Mouse (Mus musculus): ENCODE measurements around the gene Trib2. TPM values are rescaled to one million over a fixed set of nuclear protein-coding genes. Genes with fewer than 3 reads are reported as not detected.

The Trib2 gene
- total RNA-seq, 2 experiments from 2014 or later: 43.0 to 49.3 TPM

DNA sequence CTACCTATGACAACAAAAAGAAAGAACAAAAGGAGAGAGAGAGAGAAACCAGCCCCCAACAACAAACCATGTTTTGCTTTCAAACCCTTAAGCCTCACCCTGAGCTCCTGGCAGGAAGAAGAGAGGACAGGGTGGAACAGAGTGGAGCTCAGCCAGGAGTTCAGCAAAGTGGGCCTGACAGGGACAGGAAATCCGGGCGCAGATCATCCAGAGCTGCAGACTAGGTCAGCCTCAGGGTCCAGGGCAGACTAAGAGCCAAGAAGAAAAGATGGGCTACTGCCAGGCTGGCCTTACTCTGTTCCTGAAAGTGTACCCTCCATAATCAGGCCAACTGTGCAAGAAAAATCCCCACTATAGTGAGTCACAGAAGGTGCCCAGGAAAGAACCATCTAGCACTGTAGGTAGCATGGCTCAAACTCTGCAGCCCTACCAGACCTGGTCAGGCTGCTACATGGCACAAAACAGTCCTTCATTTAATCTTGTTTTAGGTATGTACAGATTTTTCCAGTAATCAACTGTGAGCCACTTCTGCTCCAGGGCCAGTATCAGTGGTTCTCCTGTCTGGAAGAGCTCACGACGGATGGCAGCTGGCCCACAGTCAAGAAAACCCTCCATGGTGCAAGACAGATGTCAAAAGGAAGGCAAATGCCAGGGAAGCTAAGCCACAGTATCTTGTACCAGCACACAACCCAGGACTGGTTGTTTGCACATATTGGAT lies 16.4 kb downstream of the Trib2 start:
- no peak overlapping the region for H3K4me3 ChIP-seq
- TF ChIP-seq CTCF (IDR thresholded peaks at IDR 0.05): no peak
- DNase-seq (ENCODE audit: extremely low spot score in 1 of 2, low spot score in 2 of 2): no peak
- intact Hi-C loops (cut with DNase I): no loop called here
- H3K27ac ChIP-seq: peak overlapping the region; percentile 4; the same call in 1 of the 2 replicates

DNA sequence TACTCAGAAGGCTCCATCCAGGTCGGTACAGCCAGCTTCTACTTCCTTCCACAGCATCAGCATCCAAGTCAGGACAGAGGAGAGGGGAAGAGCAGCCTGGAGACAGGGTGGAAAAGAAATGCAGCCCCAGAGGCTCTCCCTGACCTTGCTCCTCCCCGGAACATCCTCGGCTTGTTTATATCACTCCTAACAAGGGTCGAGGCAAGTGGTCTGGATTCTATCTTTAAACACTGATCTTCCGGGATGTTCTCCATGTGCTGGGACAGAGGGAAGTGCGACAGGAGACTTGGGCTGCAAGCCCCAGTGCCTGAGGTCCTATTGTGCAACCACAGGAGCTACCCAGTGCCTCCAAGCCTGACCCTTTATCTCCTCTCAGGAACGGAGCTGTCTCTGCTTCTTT lies 18.7 kb downstream of the Trib2 start:
- intact Hi-C loops (cut with DNase I): no loop called here
- H3K4me3 ChIP-seq: no peak overlapping the region
- DNase-seq (ENCODE audit: extremely low spot score in 1 of 2, low spot score in 2 of 2): no peak
- H3K27ac ChIP-seq: no peak overlapping the region
- TF ChIP-seq CTCF (IDR thresholded peaks at IDR 0.05): no peak

DNA sequence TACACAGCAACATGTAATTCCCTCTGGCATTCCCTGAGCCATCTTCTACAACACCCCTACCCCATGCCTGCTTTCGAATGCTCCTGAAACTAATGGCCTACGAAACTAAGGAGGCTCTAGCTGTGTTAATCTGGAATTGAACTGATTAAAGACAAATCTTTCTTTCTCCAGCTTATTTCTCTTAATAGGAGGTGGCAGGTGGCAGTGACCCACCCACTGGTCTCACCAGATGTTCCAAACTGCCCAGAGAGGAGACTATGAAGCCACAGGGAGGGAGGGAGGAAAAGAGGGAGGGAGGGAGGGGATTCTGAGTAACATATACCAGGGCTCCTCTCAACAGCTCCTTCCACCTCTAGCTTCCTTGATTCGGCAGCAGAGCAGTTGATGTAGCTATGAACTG lies 20.8 kb downstream of the Trib2 start:
- no peak overlapping the region for H3K4me3 ChIP-seq
- intact Hi-C loops (cut with DNase I): no loop called here

DNA sequence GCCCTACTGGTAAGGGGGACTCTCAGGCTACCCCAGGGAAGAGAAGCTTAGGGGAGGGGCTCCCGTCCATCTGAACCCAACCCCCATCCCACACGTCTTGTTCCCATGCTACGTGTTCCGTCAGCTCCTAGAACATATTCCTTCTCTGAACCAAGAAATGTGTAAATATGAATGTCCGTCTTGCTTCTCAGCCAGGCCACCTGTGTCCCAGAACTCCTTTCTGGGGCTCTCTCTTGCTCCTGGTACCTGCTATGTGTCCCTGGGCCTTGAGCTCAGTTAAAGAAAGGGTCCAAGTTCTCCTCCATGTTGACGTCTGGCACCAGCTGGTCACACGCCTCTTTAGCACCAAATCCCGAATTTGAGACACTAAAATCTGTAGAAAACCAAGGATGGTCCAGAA lies 23.4 kb downstream of the Trib2 start:
- H3K4me3 ChIP-seq: no peak overlapping the region
- DNase-seq (ENCODE audit: extremely low spot score in 1 of 2, low spot score in 2 of 2): no peak
- no peak overlapping the region for H3K27ac ChIP-seq
- intact Hi-C loops (cut with DNase I): no loop called here
- TF ChIP-seq CTCF (IDR thresholded peaks at IDR 0.05): no peak

More for the DNA sequence above, 20.8 kb downstream of the Trib2 start:
- DNase-seq (ENCODE audit: extremely low spot score in 1 of 2, low spot score in 2 of 2): no peak
- H3K27ac ChIP-seq: no peak overlapping the region
- TF ChIP-seq CTCF (IDR thresholded peaks at IDR 0.05): no peak

DNA sequence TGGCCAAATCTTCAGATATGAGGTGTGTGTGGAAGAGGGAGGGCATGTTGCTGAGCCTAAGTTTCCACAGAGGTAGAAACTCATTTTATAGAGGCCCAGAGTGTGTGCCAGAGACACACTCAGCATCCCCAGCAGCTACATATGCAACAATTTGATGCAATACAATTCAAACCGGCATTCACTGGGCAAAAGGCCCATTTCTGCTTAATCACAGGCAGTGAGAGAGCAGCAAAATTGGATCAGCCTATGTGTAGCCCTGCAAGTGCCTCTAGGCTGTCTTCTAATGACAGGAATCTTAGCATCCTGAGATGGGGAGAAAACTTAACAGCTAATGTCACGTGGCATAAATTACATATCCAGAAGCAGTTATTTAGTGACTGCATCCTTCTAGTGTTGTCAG lies 26.5 kb downstream of the Trib2 start:
- DNase-seq (ENCODE audit: extremely low spot score in 1 of 2, low spot score in 2 of 2): no peak
- no peak for TF ChIP-seq CTCF (IDR thresholded peaks at IDR 0.05)

DNA sequence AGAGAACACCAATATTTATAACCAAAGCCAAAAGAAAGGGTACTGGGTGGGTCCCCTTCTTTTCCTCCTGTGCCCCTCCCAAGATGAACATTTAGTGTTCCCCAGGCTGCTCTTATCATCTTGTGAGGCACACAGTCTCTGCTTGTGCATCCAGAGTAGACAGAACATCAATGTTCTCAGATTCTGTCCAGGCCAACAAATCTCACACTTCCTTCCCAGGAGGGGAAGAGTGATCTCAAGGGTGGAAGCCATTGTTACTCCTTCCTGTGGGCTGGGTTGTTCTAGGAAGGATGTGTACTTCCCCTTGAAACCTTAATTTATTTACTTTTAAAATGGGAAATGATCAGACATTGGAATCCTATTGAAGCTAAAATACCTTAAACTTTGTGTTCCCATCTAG lies 39.7 kb downstream of the Trib2 start:
- Histone ChIP-seq H3K4me3 (no peak overlapping the region), H3K27ac (no peak overlapping the region)
- DNase-seq (ENCODE audit: extremely low spot score in 1 of 2, low spot score in 2 of 2): no peak
- intact Hi-C loops (cut with DNase I): no loop called here
- no peak for TF ChIP-seq CTCF (IDR thresholded peaks at IDR 0.05)

More for the DNA sequence above, 26.5 kb downstream of the Trib2 start:
- no peak overlapping the region for H3K4me3 ChIP-seq
- intact Hi-C loops (cut with DNase I): no loop called here
- no peak overlapping the region for H3K27ac ChIP-seq

DNA sequence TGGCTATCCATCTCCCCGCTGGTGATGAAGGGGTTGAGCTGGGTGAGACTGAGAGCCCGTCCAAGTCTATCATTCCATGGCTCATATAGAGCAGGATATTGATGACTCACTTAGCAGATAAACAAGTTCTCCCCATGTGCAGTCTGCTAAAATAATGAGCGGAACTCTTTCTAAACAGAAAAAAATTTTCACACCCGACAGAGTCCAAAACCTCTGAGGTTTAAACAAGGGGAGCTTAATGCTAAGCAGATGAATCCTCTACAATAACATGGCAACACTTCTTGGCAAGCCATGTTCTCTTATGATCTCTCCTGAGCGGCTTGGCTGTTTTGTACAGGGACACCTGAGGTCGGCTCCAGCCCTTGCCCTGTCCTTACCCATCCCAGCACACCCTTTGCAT lies 45.0 kb downstream of the Trib2 start:
- intact Hi-C loops (cut with DNase I): no loop called here
- no peak for TF ChIP-seq CTCF (IDR thresholded peaks at IDR 0.05)
- Histone ChIP-seq H3K4me3 (no peak overlapping the region), H3K27ac (no peak overlapping the region)
- DNase-seq (ENCODE audit: extremely low spot score in 1 of 2, low spot score in 2 of 2): no peak

DNA sequence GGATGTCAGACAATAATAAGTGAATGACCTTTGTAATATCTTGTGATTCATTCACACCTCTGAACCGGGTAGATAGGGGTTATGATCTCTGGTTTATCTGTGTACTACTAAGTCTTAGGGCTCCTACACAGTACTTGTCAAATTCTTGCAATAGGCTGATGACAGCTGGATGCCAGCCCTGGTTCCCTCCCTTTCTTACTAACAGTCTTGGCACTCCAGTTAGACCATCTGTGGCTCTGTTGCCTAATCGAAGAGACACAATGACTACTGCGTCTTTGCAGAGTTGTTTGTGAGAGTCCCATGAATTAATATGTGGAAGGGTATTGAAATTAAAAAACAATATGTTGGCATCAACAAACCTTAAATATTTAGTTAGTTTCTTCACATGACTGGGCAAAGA lies 48.2 kb downstream of the Trib2 start:
- Histone ChIP-seq H3K4me3 (no peak overlapping the region), H3K27ac (no peak overlapping the region)
- intact Hi-C loops (cut with DNase I): no loop called here
- DNase-seq (ENCODE audit: extremely low spot score in 1 of 2, low spot score in 2 of 2): no peak
- TF ChIP-seq CTCF (IDR thresholded peaks at IDR 0.05): no peak

- no peak for TF ChIP-seq CTCF (IDR thresholded peaks at IDR 0.05)
- H3K27ac ChIP-seq: no peak overlapping the region
- peak; percentile 9 to 24 for DNase-seq (ENCODE audit: extremely low spot score in 1 of 2, low spot score in 2 of 2)
- intact Hi-C loops (cut with DNase I): no loop called here
- no peak overlapping the region for H3K4me3 ChIP-seq
Observed at GRCm38 (mm10) chr12:15765996-15766395, 50.7 kb downstream of the Trib2 start.

DNA sequence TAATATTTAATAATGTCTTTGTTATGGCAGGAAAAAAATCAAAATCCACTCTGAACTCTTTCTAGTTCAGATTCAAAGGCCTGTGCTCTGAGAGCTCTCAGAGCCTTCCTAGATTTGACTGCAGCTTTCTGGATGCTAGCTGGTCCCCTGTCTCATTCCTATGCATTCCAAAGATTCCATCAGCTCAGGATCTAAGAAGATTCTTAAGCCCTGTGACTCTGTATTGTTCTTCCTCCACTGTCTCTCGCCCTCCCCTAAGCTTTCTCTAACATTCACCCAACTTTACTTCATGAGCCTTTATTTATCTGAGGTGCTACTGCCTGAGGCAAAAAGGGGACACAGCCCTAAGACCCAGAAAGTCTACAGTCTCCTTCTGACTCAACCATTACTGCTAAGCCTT lies 51.5 kb downstream of the Trib2 start:
- intact Hi-C loops (cut with DNase I): no loop called here
- no peak overlapping the region for H3K27ac ChIP-seq
- H3K4me3 ChIP-seq: no peak overlapping the region
- DNase-seq (ENCODE audit: extremely low spot score in 1 of 2, low spot score in 2 of 2): no peak
- no peak for TF ChIP-seq CTCF (IDR thresholded peaks at IDR 0.05)

GRCm38 (mm10) chr12:15761453-15762116 lies 55.1 kb downstream of the Trib2 start:
- H3K4me3 ChIP-seq: no peak overlapping the region
- peak; percentile 64 to 78 for DNase-seq (ENCODE audit: extremely low spot score in 1 of 2, low spot score in 2 of 2)
- H3K27ac ChIP-seq: peak overlapping the region; percentile 79
- TF ChIP-seq CTCF (IDR thresholded peaks at IDR 0.05): no peak
- intact Hi-C loops (cut with DNase I): loop anchor here (1.0 to 5.0 kb wide), 7 partner anchors 53 to 389 kb away; no protein-coding TSS in a partner anchor

DNA sequence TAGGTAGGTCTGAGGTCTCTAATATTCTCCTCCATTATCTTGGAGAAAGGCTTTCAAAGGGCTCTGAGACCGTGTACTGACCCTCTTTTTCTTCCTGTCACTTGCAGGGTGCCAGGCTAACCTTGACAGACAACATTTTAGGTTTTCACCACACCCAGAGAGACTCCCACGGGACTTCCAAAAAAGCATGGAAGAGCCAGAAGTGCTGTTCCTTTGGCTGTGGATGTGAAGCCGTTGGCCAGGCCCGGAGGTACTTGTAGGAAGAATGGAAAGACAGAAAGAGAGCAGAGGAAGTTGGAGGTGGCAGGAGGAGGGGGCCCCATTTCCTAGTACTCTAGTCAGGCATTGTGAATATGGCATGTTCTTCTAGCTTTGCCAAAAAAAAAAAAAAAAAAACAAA lies 56.0 kb downstream of the Trib2 start:
- intact Hi-C loops (cut with DNase I): loop anchor here (1.0 to 5.0 kb wide), 7 partner anchors 54 to 390 kb away; no protein-coding TSS in a partner anchor
- TF ChIP-seq CTCF (IDR thresholded peaks at IDR 0.05): no peak
- Histone ChIP-seq H3K27ac (peak overlapping the region; percentile 79), H3K4me3 (no peak overlapping the region)
- peak in 1 of 2 experiments; percentile 32 for DNase-seq (ENCODE audit: extremely low spot score in 1 of 2, low spot score in 2 of 2)

Data from left cerebral cortex, adult 2 months (tissue).